Mouse (Mus musculus) heart, postnatal 14 days (tissue): ENCODE results near the gene Thap7. TPM values are rescaled to one million over a fixed set of nuclear protein-coding genes. Genes with fewer than 3 reads are reported as not detected.
"Not testable (repeated sequence)": the region's sequence is repeated elsewhere in the genome, so short reads cannot be mapped to it uniquely, and the experiment has no call there.

Source experiments
- DNase-seq, 2 experiments: peaks; one replicate each; pipeline ENCODE4 v3.0.0; 2021 to 2022
- intact Hi-C: fragments of 180-260 bp; cut with DNase I; formaldehyde crosslinking; loops from one replicate; pipeline ENCODE4 v1.15.1; 2025
- long read RNA-seq, 2 experiments: library from polyadenylated mRNA; stranded (forward); transcript quantifications; one replicate each; pipeline ENCODE4 v2.0.0; 2021
- total RNA-seq, 2 experiments: library from RNA; stranded (reverse); gene quantifications; 2 replicates each; pipeline ENCODE4 v1.2.3; 2021

Gene Thap7
- total RNA-seq = 10 to 100 TPM; 14.3 to 14.7 TPM
- long read RNA-seq, experiment 1, partial matches to known transcripts = 1 of 20 reads
- long read RNA-seq, experiment 1, other reads (novel, unspliced or antisense) = 6 of 20 reads
- long read RNA-seq, experiment 2, transcript Thap7-201 (5 exons, 1,248 nt) = major isoform, 7 of 19 reads
- long read RNA-seq, experiment 2, transcript Thap7-202 (4 exons, 734 nt) = minor isoform, 5 of 19 reads
- long read RNA-seq, experiment 2, partial matches to known transcripts = 0 of 19 reads
- long read RNA-seq, experiment 2, other reads (novel, unspliced or antisense) = 2 of 19 reads

- intact Hi-C loops = loop anchor here (5.0 kb wide), 1 partner anchor 123 kb away; the partner anchor contains the start of genes Pi4ka and Snap29
- peak; percentile 97 to 98 for DNase-seq
Observed at GRCm38 (mm10) chr16:17530640-17531288, at the start of gene Thap7. Thap7 (minus strand) TSS chr16:17531136.

- no peak for DNase-seq
- intact Hi-C loops = no loop called here
Observed at GRCm38 (mm10) chr16:17576825-17577215, 45.9 kb upstream of the Thap7 start.

GRCm38 (mm10) chr16:17575870-17576824 is 45.2 kb upstream of the Thap7 start:
- DNase-seq = peak; percentile 55 to 66
- intact Hi-C loops = no loop called here

- DNase-seq = no peak
- intact Hi-C loops = no loop called here
Observed at GRCm38 (mm10) chr16:17566186-17566585, 35.2 kb upstream of the Thap7 start.

- no peak for DNase-seq
- intact Hi-C loops = no loop called here
Observed at GRCm38 (mm10) chr16:17564771-17565170, 33.8 kb upstream of the Thap7 start.

- no peak for DNase-seq
- intact Hi-C loops = no loop called here
Observed at GRCm38 (mm10) chr16:17564221-17564620, 33.3 kb upstream of the Thap7 start.

- intact Hi-C loops = no loop called here
- DNase-seq = no peak
Observed at GRCm38 (mm10) chr16:17563580-17563979, 32.6 kb upstream of the Thap7 start.

GRCm38 (mm10) chr16:17561751-17562208 is 30.8 kb upstream of the Thap7 start, which contains the start of gene P2rx6:
P2rx6 (plus strand) TSS chr16:17561885.
- intact Hi-C loops = no loop called here
- DNase-seq = peak; percentile 46 to 66

GRCm38 (mm10) chr16:17561128-17561750 is 30.3 kb upstream of the Thap7 start, which contains the start of gene Lrrc74b:
Lrrc74b (minus strand) TSS chr16:17561247.
- intact Hi-C loops = no loop called here
- DNase-seq = peak; percentile 51 to 70

GRCm38 (mm10) chr16:17559396-17560027 is 28.6 kb upstream of the Thap7 start:
- intact Hi-C loops = loop anchor here (2.0 to 5.0 kb wide), 2 partner anchors 168 to 253 kb away; no protein-coding TSS in a partner anchor
- no peak for DNase-seq

GRCm38 (mm10) chr16:17558811-17559210 is 27.9 kb upstream of the Thap7 start:
- no peak for DNase-seq
- intact Hi-C loops = loop anchor here (2.0 to 5.0 kb wide), 2 partner anchors 168 to 254 kb away; no protein-coding TSS in a partner anchor

GRCm38 (mm10) chr16:17557947-17558480 is 27.1 kb upstream of the Thap7 start:
- intact Hi-C loops = loop anchor here (1.0 to 5.0 kb wide), 3 partner anchors 58 to 255 kb away; no protein-coding TSS in a partner anchor
- peak; percentile 74 to 83 for DNase-seq

GRCm38 (mm10) chr16:17556907-17557306 is 26.0 kb upstream of the Thap7 start:
- intact Hi-C loops = loop anchor here (1.0 to 5.0 kb wide), 2 partner anchors 59 to 170 kb away; no protein-coding TSS in a partner anchor
- DNase-seq = no peak

- intact Hi-C loops = loop anchor here (5.0 kb wide), 1 partner anchor 171 kb away; no protein-coding TSS in a partner anchor
Observed at GRCm38 (mm10) chr16:17556180-17556579, 25.2 kb upstream of the Thap7 start.

GRCm38 (mm10) chr16:17554702-17555101 is 23.8 kb upstream of the Thap7 start:
- DNase-seq = not testable (repeated sequence)
- intact Hi-C loops = loop anchor here (5.0 kb wide), 1 partner anchor 173 kb away; no protein-coding TSS in a partner anchor

More at GRCm38 (mm10) chr16:17556180-17556579, 25.2 kb upstream of the Thap7 start:
- no peak for DNase-seq

- DNase-seq = no peak
- intact Hi-C loops = no loop called here
Observed at GRCm38 (mm10) chr16:17553910-17554685, 23.2 kb upstream of the Thap7 start.

- DNase-seq = no peak
- intact Hi-C loops = no loop called here
Observed at GRCm38 (mm10) chr16:17552837-17553236, 21.9 kb upstream of the Thap7 start.

GRCm38 (mm10) chr16:17542632-17543031 is 11.7 kb upstream of the Thap7 start:
- intact Hi-C loops = no loop called here
- no peak for DNase-seq
